16 mouse cellular contexts compared by ENCODE assay signal in genomic region chr8:128594114-128594513, GRCm38 (mm10).
DNase-seq lines count a peak whose midpoint lies in the region; ATAC-seq and TF ChIP-seq lines count a peak whose summit lies in the region.
"Had no signal": no experiment of that assay in that cellular context is flagged by ENCODE, and none has a peak within 500 bp of the region (broad histone marks: within the 10 kb centered on the region; RNA-seq: fewer than 3 reads in every experiment).

No protein-coding gene starts in this region.

- intact Hi-C loops in gastrocnemius, postnatal 36 days (cut with DNase I) = no loop called here

- H3K4me1 ChIP-seq in liver, adult 2 months (ENCODE audit: control insufficient read depth, insufficient read depth, low read length) = peaks cover 2% of the 10 kb centered on the region; the same call in 1 of the 2 replicates

- ATAC-seq in granulocyte monocyte progenitor cell, adult 5-6 weeks (replicated peaks; ENCODE audit: poor library complexity, severe bottlenecking) = peak; percentile 84
- ATAC-seq in megakaryocyte progenitor cell, adult 5-6 weeks (replicated peaks; ENCODE audit: poor library complexity) = peak; percentile 80
- ATAC-seq: forebrain, embryonic 16.5 days had no signal

- WGBS in liver, adult 2 months = 71% methylated on average over 2 of the region's 2 CpGs

- H3K36me3 ChIP-seq in liver, adult 2 months (ENCODE audit: control insufficient read depth, insufficient read depth, low read length) = no peaks in the 10 kb centered on the region
- H3K36me3 ChIP-seq: embryonic facial prominence, embryonic 12.5 days; heart, embryonic 12.5 days; hindbrain, embryonic 10.5 days had no signal

- no peak overlapping the region for H3K27ac ChIP-seq in liver, adult 2 months (replicated peaks; ENCODE audit: insufficient read depth, low read depth, low read length)
- H3K27ac ChIP-seq: embryonic facial prominence, embryonic 12.5 days; hindbrain, embryonic 14.5 days had no signal

- no peaks in the 10 kb centered on the region for H3K79me2 ChIP-seq in liver, adult 2 months (ENCODE audit: control insufficient read depth, insufficient read depth, low read length)

- no peak for TF ChIP-seq POLR2A in liver, adult 2 months (IDR thresholded peaks at IDR 0.05; ENCODE audit: extremely low read depth, insufficient read depth, low read length)

- peak; percentile 25 for DNase-seq in liver, adult 2 months (ENCODE audit: extremely low read depth, low read depth, low spot score)
- DNase-seq in liver = no peak
- DNase-seq in 416B (ENCODE audit: low read depth) = peak; percentile 77
- no peak for DNase-seq in frontal cortex, postnatal 25 days (ENCODE audit: low spot score in 2 of 2)
- DNase-seq in left cerebral cortex, adult 8-10 months (ENCODE audit: low spot score in 2 of 2) = no peak
- no peak for DNase-seq in gastrocnemius, postnatal 36 days
- DNase-seq: cerebellum, adult 11 months; cerebellum, adult 8-10 months; cerebellum, postnatal 14 days had no signal

- no peaks in the 10 kb centered on the region for H3K27me3 ChIP-seq in liver, adult 2 months (ENCODE audit: control insufficient read depth, insufficient read depth, low read length)
- H3K27me3 ChIP-seq: embryonic facial prominence, embryonic 12.5 days; heart, embryonic 12.5 days had no signal

- TF ChIP-seq CTCF in liver, adult 2 months (IDR thresholded peaks at IDR 0.05; ENCODE audit: low read depth, low read length) = no peak

- H3K4me3 ChIP-seq in liver, adult 2 months (ENCODE audit: insufficient read depth, low read depth, low read length) = no peak overlapping the region
- H3K4me3 ChIP-seq: embryonic facial prominence, embryonic 12.5 days; heart, embryonic 12.5 days; hindbrain, embryonic 10.5 days had no signal

- H3K9ac ChIP-seq in liver, adult 2 months (ENCODE audit: low read depth, low read length) = no peak overlapping the region
- H3K9ac ChIP-seq: embryonic facial prominence, embryonic 12.5 days; heart, embryonic 12.5 days; hindbrain, embryonic 14.5 days had no signal

Comparison
In these comparisons a context has a peak if more than half of its experiments do, and no peak if none do; other contexts are left out.
1. DNase-seq: peak in liver, adult 2 months (single experiment) and 416B (single experiment); none in liver (single experiment), frontal cortex, postnatal 25 days (0 of 2), left cerebral cortex, adult 8-10 months (0 of 2) and gastrocnemius, postnatal 36 days (0 of 2).